Mouse (Mus musculus) liver, embryonic 12.5 days (tissue): Measurements from ENCODE around the gene Olfr638. TPM values are rescaled to one million over a fixed set of nuclear protein-coding genes. Genes with fewer than 3 reads are reported as not detected.

Experiments
- polyA plus RNA-seq: library from polyadenylated mRNA; unstranded; fragments of >200 nt; fragmentation: Nextera tagmentation; extraction: Ambion mirVana; gene quantifications from 2 replicates; pipeline ENCODE4 v1.2.1, GENCODE M21; 2016

The Olfr638 gene
- polyA plus RNA-seq, 1 experiment from 2014 or later = not detected

Other genes starting within 250 kb of the Olfr638 start
- gene Olfr630, start 241.4 kb upstream of the Olfr638 start, polyA plus RNA-seq = not detected in 2 replicates
- not detected in 2 replicates for gene Olfr69, start 227.2 kb upstream of the Olfr638 start, polyA plus RNA-seq
- not detected in 2 replicates for gene Olfr68, start 219.0 kb upstream of the Olfr638 start, polyA plus RNA-seq
- gene Olfr67, start 206.9 kb upstream of the Olfr638 start, polyA plus RNA-seq = not detected in 2 replicates
- gene Hbb-bt, start 184.8 kb upstream of the Olfr638 start, polyA plus RNA-seq = 37,996 and 38,837 TPM in 2 replicates
- 70,723 and 73,152 TPM in 2 replicates for gene Hbb-bs, start 170.7 kb upstream of the Olfr638 start, polyA plus RNA-seq
- gene Hbb-bh2, start 158.2 kb upstream of the Olfr638 start, polyA plus RNA-seq = 0.72 and 1.2 TPM in 2 replicates
- 1,392 and 1,481 TPM in 2 replicates for gene Hbb-bh1, start 155.6 kb upstream of the Olfr638 start, polyA plus RNA-seq
- gene Hbb-y, start 145.5 kb upstream of the Olfr638 start, polyA plus RNA-seq = 9,927 and 10,875 TPM in 2 replicates
- not detected in 2 replicates for gene Olfr66, start 112.5 kb upstream of the Olfr638 start, polyA plus RNA-seq
- gene Olfr64, start 104.3 kb upstream of the Olfr638 start, polyA plus RNA-seq = not detected in 2 replicates
- gene Olfr65, start 95.3 kb upstream of the Olfr638 start, polyA plus RNA-seq = not detected in 2 replicates
- 0.30 TPM in 1 of 2 replicates, not detected in the other for gene Olfr631, start 69.9 kb upstream of the Olfr638 start, polyA plus RNA-seq
- gene Olfr632, start 64.4 kb upstream of the Olfr638 start, polyA plus RNA-seq = 0.17 and 0.35 TPM in 2 replicates
- 0.08 TPM in 1 of 2 replicates, not detected in the other for gene Olfr633, start 54.3 kb upstream of the Olfr638 start, polyA plus RNA-seq
- gene Olfr635, start 27.6 kb upstream of the Olfr638 start, polyA plus RNA-seq = not detected in 2 replicates
- gene Olfr639, start 18.6 kb downstream of the Olfr638 start, polyA plus RNA-seq = not detected in 2 replicates
- gene Olfr640, start 26.8 kb downstream of the Olfr638 start, polyA plus RNA-seq = not detected in 2 replicates
- not detected in 2 replicates for gene Olfr641, start 36.7 kb downstream of the Olfr638 start, polyA plus RNA-seq
- gene Olfr642, start 53.9 kb downstream of the Olfr638 start, polyA plus RNA-seq = not detected in 2 replicates
- gene 4930516K23Rik, start 62.7 kb downstream of the Olfr638 start, polyA plus RNA-seq = not detected in 2 replicates
- gene Olfr644, start 73.1 kb downstream of the Olfr638 start, polyA plus RNA-seq = not detected in 2 replicates
- not detected in 2 replicates for gene Olfr645, start 86.7 kb downstream of the Olfr638 start, polyA plus RNA-seq
- not detected in 2 replicates for gene Olfr646, start 106.1 kb downstream of the Olfr638 start, polyA plus RNA-seq
- not detected in 2 replicates for gene Ubqln5, start 131.1 kb downstream of the Olfr638 start, polyA plus RNA-seq
- not detected in 2 replicates for gene Olfr643, start 138.7 kb downstream of the Olfr638 start, polyA plus RNA-seq
- gene Ubqln3, start 144.5 kb downstream of the Olfr638 start, polyA plus RNA-seq = not detected in 2 replicates
- not detected in 2 replicates for gene Ubqlnl, start 151.8 kb downstream of the Olfr638 start, polyA plus RNA-seq
- not detected in 2 replicates for gene Olfm5, start 166.1 kb downstream of the Olfr638 start, polyA plus RNA-seq
- gene Olfr648, start 184.6 kb downstream of the Olfr638 start, polyA plus RNA-seq = 0.05 and 0.11 TPM in 2 replicates
- not detected in 2 replicates for gene Olfr649, start 197.2 kb downstream of the Olfr638 start, polyA plus RNA-seq
- 1.6 and 1.7 TPM in 2 replicates for gene Trim6, start 220.0 kb downstream of the Olfr638 start, polyA plus RNA-seq
- gene Trim34a, start 245.7 kb downstream of the Olfr638 start, polyA plus RNA-seq = 1.2 and 1.7 TPM in 2 replicates